Comparison of ENCODE assay signal across 8 mouse cellular contexts in genomic region chr14:45566066-45566937, GRCm38 (mm10). TPM values are rescaled to one million over a fixed set of nuclear protein-coding genes. Genes with fewer than 3 reads are reported as not detected.
A peak's percentile ranks its signal among the peaks of the same experiment; 100 is the strongest.
DNase-seq lines count a peak whose midpoint lies in the region; ATAC-seq lines count a peak whose summit lies in the region.

No protein-coding gene starts in this region.

- H3K4me1 ChIP-seq in limb, embryonic 15.5 days = peaks cover 29% of the 10 kb centered on the region
- H3K4me1 ChIP-seq in midbrain, embryonic 15.5 days = peaks cover 14% of the 10 kb centered on the region
- peaks cover 15% of the 10 kb centered on the region; the same call in 1 of the 2 replicates for H3K4me1 ChIP-seq in stomach, embryonic 16.5 days (ENCODE audit: control insufficient read depth, insufficient read depth, low read length)

- H3K9me3 ChIP-seq in limb, embryonic 15.5 days = no peaks in the 10 kb centered on the region
- H3K9me3 ChIP-seq in midbrain, embryonic 15.5 days = no peaks in the 10 kb centered on the region
- no peaks in the 10 kb centered on the region for H3K9me3 ChIP-seq in stomach, embryonic 16.5 days (replicated peaks; ENCODE audit: control insufficient read depth, low read length)

- peak overlapping the region; percentile 36 for H3K4me2 ChIP-seq in limb, embryonic 15.5 days
- peak overlapping the region; percentile 46 for H3K4me2 ChIP-seq in midbrain, embryonic 15.5 days
- H3K4me2 ChIP-seq in stomach, embryonic 16.5 days (ENCODE audit: low read depth, low read length) = peak overlapping the region; percentile 60

- H3K27me3 ChIP-seq in limb, embryonic 15.5 days = no peaks in the 10 kb centered on the region
- H3K27me3 ChIP-seq in midbrain, embryonic 15.5 days (replicated peaks) = no peaks in the 10 kb centered on the region
- no peaks in the 10 kb centered on the region for H3K27me3 ChIP-seq in stomach, embryonic 16.5 days (ENCODE audit: control insufficient read depth, insufficient read depth, low read length)

- no peaks in the 10 kb centered on the region for H3K36me3 ChIP-seq in limb, embryonic 15.5 days
- H3K36me3 ChIP-seq in midbrain, embryonic 15.5 days (replicated peaks) = no peaks in the 10 kb centered on the region
- no peaks in the 10 kb centered on the region for H3K36me3 ChIP-seq in stomach, embryonic 16.5 days (ENCODE audit: control insufficient read depth, insufficient read depth, low read length)

- WGBS in limb, embryonic 15.5 days = 17% methylated on average over 33 of the region's 33 CpGs
- WGBS in midbrain, embryonic 15.5 days = 21% methylated on average over 33 of the region's 33 CpGs
- 18% methylated on average over 33 of the region's 33 CpGs for WGBS in stomach, embryonic 16.5 days

- ATAC-seq in limb, embryonic 15.5 days (ENCODE audit: insufficient number of reproducible peaks, low FRiP score, low TSS enrichment, low read depth) = no peak
- ATAC-seq in midbrain, embryonic 15.5 days (replicated peaks) = no peak
- no peak for ATAC-seq in stomach, embryonic 16.5 days (ENCODE audit: insufficient read depth, low FRiP score)

- DNase-seq in right cerebral cortex, adult 2 months (ENCODE audit: low spot score in 2 of 2) = peak; percentile 62 to 67
- DNase-seq in right cerebral cortex, postnatal 36 days (ENCODE audit: low spot score in 2 of 2) = no peak
- DNase-seq in cerebellum, postnatal 36 days = peak; percentile 69 to 71
- peak; percentile 43 for DNase-seq in gastrocnemius, postnatal 14 days
- peak; percentile 48 for DNase-seq in kidney, adult 11 months

- no peak overlapping the region for H3K9ac ChIP-seq in limb, embryonic 15.5 days
- no peak overlapping the region for H3K9ac ChIP-seq in midbrain, embryonic 15.5 days
- H3K9ac ChIP-seq in stomach, embryonic 16.5 days (ENCODE audit: low read length) = peak overlapping the region; percentile 47

- intact Hi-C loops in gastrocnemius, postnatal 14 days (cut with DNase I; ENCODE audit: low total_unique reads) = loop anchor here (10.0 kb wide), 1 partner anchor 128 kb away; no protein-coding TSS in a partner anchor

- peak overlapping the region; percentile 91 for H3K27ac ChIP-seq in limb, embryonic 15.5 days
- H3K27ac ChIP-seq in midbrain, embryonic 15.5 days = peak overlapping the region; percentile 61
- H3K27ac ChIP-seq in stomach, embryonic 16.5 days (ENCODE audit: low read length) = peak overlapping the region; percentile 72

- peak overlapping the region; percentile 24 for H3K4me3 ChIP-seq in limb, embryonic 15.5 days
- peak overlapping the region; percentile 30 for H3K4me3 ChIP-seq in midbrain, embryonic 15.5 days
- peak overlapping the region; percentile 31 for H3K4me3 ChIP-seq in stomach, embryonic 16.5 days (replicated peaks; ENCODE audit: low read length)

RNA-seq across cellular contexts. Expression of gene Fermt2, which starts 36.4 kb away (rescaled TPM):
- total RNA-seq in gastrocnemius, postnatal 14 days (2021) = 100 to 1,000 TPM; 180 to 188 TPM
- polyA plus RNA-seq in limb, embryonic 15.5 days (2015; fragmentation: Nextera tagmentation; extraction: Ambion mirVana) = 136 and 155 TPM in 2 replicates
- 55.3 and 67.1 TPM in 2 replicates for polyA plus RNA-seq in midbrain, embryonic 15.5 days (2015; fragmentation: Nextera tagmentation; extraction: Ambion mirVana)
- 213 and 235 TPM in 2 replicates for polyA plus RNA-seq in stomach, embryonic 16.5 days (2015; fragmentation: Nextera tagmentation; extraction: Ambion mirVana)

Comparison
In these comparisons a context has a peak if more than half of its experiments do, and no peak if none do; other contexts are left out.
1. DNase-seq: peak in right cerebral cortex, adult 2 months (2 of 2), cerebellum, postnatal 36 days (2 of 2), gastrocnemius, postnatal 14 days (single experiment) and kidney, adult 11 months (single experiment); none in right cerebral cortex, postnatal 36 days (0 of 2).
2. Peak in every context shown above with its lines, with median percentiles within 50 percentile points of each other: H3K27ac ChIP-seq, H3K4me2 ChIP-seq and H3K4me3 ChIP-seq.